Mouse (Mus musculus) heart, embryonic 13.5 days (tissue): ENCODE data around the gene Cyp26b1. TPM values are rescaled to one million over a fixed set of nuclear protein-coding genes. Genes with fewer than 3 reads are reported as not detected.
"Not testable (repeated sequence)": the region's sequence is repeated elsewhere in the genome, so short reads cannot be mapped to it uniquely, and the experiment has no call there.

Source experiments
- ATAC-seq: fragments of 200-750 bp; cut with Nextera tagmentation; 2 replicates; pipeline ENCODE4 v1.8.0; 2017; ENCODE audit warnings: moderate TSS enrichment; ENCODE audit not compliant: insufficient number of reproducible peaks, low FRiP score, low TSS enrichment; ENCODE audit errors: extremely low read depth
- H3K27ac ChIP-seq: fragments of 300-500 bp; sonication (generic); replicated peaks from 2 replicates; pipeline ENCODE4 v1.5.1; 2015; ENCODE audit warnings: moderate library complexity, mild to moderate bottlenecking, inconsistent platforms
- H3K27me3 ChIP-seq: fragments of 300-500 bp; sonication (generic); replicated peaks from 2 replicates; pipeline ENCODE4 v1.6.1; 2015; ENCODE audit warnings: mild to moderate bottlenecking, inconsistent platforms
- H3K36me3 ChIP-seq: fragments of 300-500 bp; sonication (generic); 2 replicates; pipeline ENCODE4 v1.6.1; 2015; ENCODE audit warnings: mild to moderate bottlenecking, inconsistent platforms
- H3K4me1 ChIP-seq: fragments of 300-500 bp; sonication (generic); 2 replicates; pipeline ENCODE4 v1.6.1; 2015; ENCODE audit warnings: inconsistent platforms
- H3K4me2 ChIP-seq: fragments of 300-500 bp; sonication (generic); 2 replicates; pipeline ENCODE4 v1.6.1; 2015; ENCODE audit warnings: inconsistent platforms, mild to moderate bottlenecking, moderate library complexity
- H3K4me3 ChIP-seq: fragments of 300-500 bp; sonication (generic); 2 replicates; pipeline ENCODE4 v1.5.1; 2015; ENCODE audit warnings: moderate library complexity, mild to moderate bottlenecking, inconsistent platforms
- H3K9ac ChIP-seq: fragments of 300-500 bp; sonication (generic); 2 replicates; pipeline ENCODE4 v1.6.1; 2015; ENCODE audit warnings: inconsistent platforms, mild to moderate bottlenecking, moderate library complexity
- H3K9me3 ChIP-seq: fragments of 300-500 bp; sonication (generic); 2 replicates; pipeline ENCODE4 v1.6.1; 2016; ENCODE audit warnings: inconsistent platforms
- WGBS: fragments of 180-500 bp; shearing (Covaris S2); methylation state at CpG from one replicate; pipeline ENCODE4 v1.1.7; 2015; ENCODE audit warnings: mixed read lengths; 5-methylcytosine and 5-hydroxymethylcytosine counted together
- polyA plus RNA-seq: library from polyadenylated mRNA; unstranded; fragments of >200 nt; fragmentation: Nextera tagmentation; extraction: Ambion mirVana; gene quantifications from 2 replicates; pipeline ENCODE4 v1.2.1, GENCODE M21; 2015

The Cyp26b1 gene
- polyA plus RNA-seq, 1 experiment from 2014 or later = 1.4 TPM

GRCm38 (mm10) chr6:84601136-84601889, 7.6 kb upstream of the Cyp26b1 start:
- H3K4me2 ChIP-seq = no peak overlapping the region
- WGBS = 17% methylated on average over 1 of the region's 1 CpGs
- H3K4me3 ChIP-seq = no peak overlapping the region
- no peaks in the 10 kb centered on the region for H3K36me3 ChIP-seq
- H3K4me1 ChIP-seq = no peaks in the 10 kb centered on the region
- no peaks in the 10 kb centered on the region for H3K27me3 ChIP-seq
- H3K9me3 ChIP-seq = no peaks in the 10 kb centered on the region
- no peak for ATAC-seq
- no peak overlapping the region for H3K9ac ChIP-seq
- no peak overlapping the region for H3K27ac ChIP-seq

- H3K4me1 ChIP-seq = peaks cover 14% of the 10 kb centered on the region
- 72% methylated on average over 3 of the region's 3 CpGs for WGBS
- not testable (repeated sequence) for H3K4me2 ChIP-seq, H3K9me3 ChIP-seq, H3K4me3 ChIP-seq, H3K27me3 ChIP-seq, H3K9ac ChIP-seq, ATAC-seq, H3K27ac ChIP-seq, H3K36me3 ChIP-seq
These were observed 5.6 kb upstream of the Cyp26b1 start for GRCm38 (mm10) chr6:84599296-84599695.

- no peak for ATAC-seq
- no peak overlapping the region for H3K4me2 ChIP-seq
- WGBS = 68% methylated on average over 3 of the region's 3 CpGs
These were observed 5.0 kb upstream of the Cyp26b1 start for GRCm38 (mm10) chr6:84598725-84599124.

GRCm38 (mm10) chr6:84594626-84595025, 918 bp upstream of the Cyp26b1 start:
- no peak overlapping the region for H3K4me2 ChIP-seq
- no peaks in the 10 kb centered on the region for H3K9me3 ChIP-seq
- ATAC-seq = no peak
- H3K27ac ChIP-seq = no peak overlapping the region
- H3K36me3 ChIP-seq = no peaks in the 10 kb centered on the region
- no peak overlapping the region for H3K9ac ChIP-seq
- WGBS = 39% methylated on average over 3 of the region's 3 CpGs
- H3K4me3 ChIP-seq = no peak overlapping the region
- peaks cover 35% of the 10 kb centered on the region for H3K4me1 ChIP-seq
- H3K27me3 ChIP-seq = peaks cover 31% of the 10 kb centered on the region

More at GRCm38 (mm10) chr6:84598725-84599124, 5.0 kb upstream of the Cyp26b1 start:
- peaks cover 19% of the 10 kb centered on the region for H3K4me1 ChIP-seq
- H3K27me3 ChIP-seq = peaks cover under 1% of the 10 kb centered on the region; the same call in 1 of the 2 replicates
- no peak overlapping the region for H3K4me3 ChIP-seq
- H3K27ac ChIP-seq = no peak overlapping the region
- H3K36me3 ChIP-seq = no peaks in the 10 kb centered on the region
- H3K9me3 ChIP-seq = no peaks in the 10 kb centered on the region
- H3K9ac ChIP-seq = no peak overlapping the region

GRCm38 (mm10) chr6:84590961-84591745, 2.6 kb downstream of the Cyp26b1 start:
- H3K4me1 ChIP-seq = peaks cover 63% of the 10 kb centered on the region
- H3K9me3 ChIP-seq = no peaks in the 10 kb centered on the region
- H3K27me3 ChIP-seq = peaks cover 66% of the 10 kb centered on the region
- no peaks in the 10 kb centered on the region for H3K36me3 ChIP-seq
- no peak overlapping the region for H3K27ac ChIP-seq
- H3K4me3 ChIP-seq = no peak overlapping the region
- H3K9ac ChIP-seq = no peak overlapping the region
- no peak for ATAC-seq
- WGBS = 58% methylated on average over 6 of the region's 6 CpGs
- H3K4me2 ChIP-seq = no peak overlapping the region

- WGBS = 5% methylated on average over 39 of the region's 39 CpGs
- Histone ChIP-seq H3K9me3 (no peaks in the 10 kb centered on the region), H3K36me3 (no peaks in the 10 kb centered on the region), H3K4me3 (peak overlapping the region; percentile 52), H3K4me1 (peaks cover 67% of the 10 kb centered on the region), H3K27ac (no peak overlapping the region), H3K9ac (peak overlapping the region; percentile 25; the same call in 1 of the 2 replicates), H3K4me2 (peak overlapping the region; percentile 93), H3K27me3 (peaks cover 77% of the 10 kb centered on the region)
- no peak for ATAC-seq
These were observed 3.7 kb downstream of the Cyp26b1 start for GRCm38 (mm10) chr6:84589742-84590686.

- H3K4me3 ChIP-seq = peak overlapping the region; percentile 52
- ATAC-seq = no peak
- H3K9me3 ChIP-seq = no peaks in the 10 kb centered on the region
- H3K9ac ChIP-seq = peak overlapping the region; percentile 77
- H3K27me3 ChIP-seq = peaks cover 87% of the 10 kb centered on the region
- H3K36me3 ChIP-seq = no peaks in the 10 kb centered on the region
- H3K27ac ChIP-seq = no peak overlapping the region
- peak overlapping the region; percentile 93 for H3K4me2 ChIP-seq
- peaks cover 67% of the 10 kb centered on the region for H3K4me1 ChIP-seq
- WGBS = 2% methylated on average over 45 of the region's 54 CpGs
These were observed 4.6 kb downstream of the Cyp26b1 start for GRCm38 (mm10) chr6:84588895-84589652.

GRCm38 (mm10) chr6:84588221-84588894, 5.3 kb downstream of the Cyp26b1 start:
- Histone ChIP-seq H3K4me1 (peaks cover 68% of the 10 kb centered on the region), H3K9ac (peak overlapping the region; percentile 77)
- under 1% methylated on average over 41 of the region's 41 CpGs for WGBS

GRCm38 (mm10) chr6:84587471-84588101, 6.1 kb downstream of the Cyp26b1 start:
- Histone ChIP-seq H3K4me2 (peak overlapping the region; percentile 93), H3K9me3 (no peaks in the 10 kb centered on the region), H3K4me1 (peaks cover 73% of the 10 kb centered on the region), H3K27me3 (peaks cover 95% of the 10 kb centered on the region), H3K4me3 (peak overlapping the region; percentile 52), H3K36me3 (no peaks in the 10 kb centered on the region), H3K9ac (peak overlapping the region; percentile 77), H3K27ac (no peak overlapping the region)
- WGBS = under 1% methylated on average over 46 of the region's 51 CpGs
- ATAC-seq = no peak

More at GRCm38 (mm10) chr6:84588221-84588894, 5.3 kb downstream of the Cyp26b1 start:
- Histone ChIP-seq H3K4me3 (peak overlapping the region; percentile 52), H3K4me2 (peak overlapping the region; percentile 93), H3K27ac (no peak overlapping the region), H3K36me3 (no peaks in the 10 kb centered on the region), H3K27me3 (peaks cover 89% of the 10 kb centered on the region), H3K9me3 (no peaks in the 10 kb centered on the region)
- no peak for ATAC-seq
